Mouse (Mus musculus) embryonic facial prominence, embryonic 13.5 days (tissue): ENCODE measurements around the gene Myl12a. TPM values are rescaled to one million over a fixed set of nuclear protein-coding genes. Genes with fewer than 3 reads are reported as not detected.

ENCODE experiments used
- ATAC-seq: fragments of 200-750 bp; cut with Nextera tagmentation; 2 replicates; pipeline ENCODE4 v1.8.0; 2017; ENCODE audit warnings: low read depth; ENCODE audit not compliant: insufficient number of reproducible peaks, insufficient read depth, low FRiP score, low TSS enrichment
- H3K27ac ChIP-seq: fragments of 300-500 bp; sonication (generic); 2 replicates; pipeline ENCODE4 v1.5.1; 2015; ENCODE audit warnings: moderate library complexity, mild to moderate bottlenecking, inconsistent platforms
- H3K27me3 ChIP-seq: fragments of 300-500 bp; sonication (generic); 2 replicates; pipeline ENCODE4 v1.6.1; 2015; ENCODE audit warnings: mild to moderate bottlenecking, inconsistent platforms
- H3K36me3 ChIP-seq: fragments of 300-500 bp; sonication (generic); 2 replicates; pipeline ENCODE4 v1.6.1; 2015; ENCODE audit warnings: mild to moderate bottlenecking, inconsistent platforms
- H3K4me1 ChIP-seq: fragments of 300-500 bp; sonication (generic); 2 replicates; pipeline ENCODE4 v1.6.1; 2015; ENCODE audit warnings: inconsistent platforms
- H3K4me2 ChIP-seq: fragments of 300-500 bp; sonication (generic); 2 replicates; pipeline ENCODE4 v1.6.1; 2015; ENCODE audit warnings: moderate library complexity, mild to moderate bottlenecking, inconsistent platforms
- H3K4me3 ChIP-seq: fragments of 300-500 bp; sonication (generic); 2 replicates; pipeline ENCODE4 v1.5.1; 2015; ENCODE audit warnings: mild to moderate bottlenecking, inconsistent platforms
- H3K9ac ChIP-seq: fragments of 300-500 bp; sonication (generic); 2 replicates; pipeline ENCODE4 v1.6.1; 2015; ENCODE audit warnings: mild to moderate bottlenecking, inconsistent platforms
- H3K9me3 ChIP-seq: fragments of 300-500 bp; sonication (generic); 2 replicates; pipeline ENCODE4 v1.6.1; 2016; ENCODE audit warnings: inconsistent platforms
- WGBS: fragments of 180-500 bp; shearing (Covaris S2); methylation state at CpG from one replicate; pipeline ENCODE4 v1.1.7; 2015; ENCODE audit warnings: mixed read lengths; 5-methylcytosine and 5-hydroxymethylcytosine counted together
- polyA plus RNA-seq: library from polyadenylated mRNA; unstranded; fragments of >200 nt; fragmentation: Nextera tagmentation; extraction: Ambion mirVana; gene quantifications from 2 replicates; pipeline ENCODE4 v1.2.1, GENCODE M21; 2015

Myl12a gene
- polyA plus RNA-seq, 1 experiment from 2014 or later: 585 TPM

DNA sequence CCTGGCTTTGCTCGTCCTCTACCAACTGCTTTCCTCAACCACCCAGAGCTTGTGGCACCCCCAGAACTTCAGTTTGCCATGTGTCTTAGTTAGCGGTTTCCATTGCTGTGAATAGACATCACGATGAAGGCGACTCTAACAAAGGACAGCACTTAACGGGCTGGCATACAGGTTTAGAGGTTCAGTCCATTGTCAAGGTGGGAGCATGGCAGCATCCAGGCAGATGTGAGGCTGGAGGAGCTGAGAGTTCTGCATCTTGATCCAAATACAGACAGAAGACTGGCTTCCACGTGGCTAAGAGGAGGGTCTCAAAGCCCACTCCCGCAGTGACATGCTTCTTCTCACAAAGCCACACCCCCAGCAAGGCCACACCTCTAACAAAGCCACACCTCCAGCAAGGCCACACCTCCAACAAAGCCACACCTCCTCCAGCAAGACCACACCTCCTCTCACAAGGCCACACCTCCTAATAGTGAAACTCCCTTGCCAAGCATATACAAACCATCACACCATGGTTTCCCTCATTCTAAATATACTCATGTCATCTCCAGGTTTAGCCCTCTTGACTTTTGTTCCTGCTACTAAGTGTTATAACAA, 8.1 kb upstream of the Myl12a start:
- Histone ChIP-seq H3K27ac (no peak overlapping the region), H3K9me3 (no peaks in the 10 kb centered on the region), H3K27me3 (no peaks in the 10 kb centered on the region), H3K4me3 (no peak overlapping the region), H3K9ac (no peak overlapping the region), H3K4me1 (0 out of 2 replicates have a peak, but pooled peaks cover 6% of the 10 kb centered on the region), H3K36me3 (no peaks in the 10 kb centered on the region), H3K4me2 (no peak overlapping the region)
- WGBS: 62% methylated on average over 7 of the region's 7 CpGs
- ATAC-seq: no peak

DNA sequence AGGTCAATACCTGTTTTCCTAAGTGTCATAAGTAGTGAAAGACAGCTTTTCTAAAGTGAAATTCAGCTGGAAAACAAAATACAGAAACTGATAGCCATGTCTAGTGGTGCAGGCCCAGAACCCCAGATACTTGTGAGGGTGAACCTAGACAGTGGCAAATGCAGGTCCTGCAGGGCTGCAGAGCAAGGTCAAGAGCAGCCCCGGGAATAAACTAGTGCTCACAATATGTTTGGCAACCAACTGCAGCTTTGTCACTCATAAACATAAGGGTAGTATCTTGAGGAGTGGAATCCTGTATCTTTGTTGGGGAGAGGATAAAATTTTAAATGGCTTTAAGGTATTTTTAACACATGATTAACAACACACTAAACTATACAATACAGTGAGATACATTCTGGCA, 7.1 kb upstream of the Myl12a start:
- Histone ChIP-seq H3K4me2 (no peak overlapping the region), H3K27me3 (no peaks in the 10 kb centered on the region), H3K4me1 (0 out of 2 replicates have a peak, but pooled peaks cover 2% of the 10 kb centered on the region), H3K27ac (no peak overlapping the region), H3K36me3 (no peaks in the 10 kb centered on the region), H3K9me3 (no peaks in the 10 kb centered on the region), H3K4me3 (no peak overlapping the region), H3K9ac (no peak overlapping the region)
- WGBS: 71% methylated on average over 1 of the region's 1 CpGs
- ATAC-seq: no peak

DNA sequence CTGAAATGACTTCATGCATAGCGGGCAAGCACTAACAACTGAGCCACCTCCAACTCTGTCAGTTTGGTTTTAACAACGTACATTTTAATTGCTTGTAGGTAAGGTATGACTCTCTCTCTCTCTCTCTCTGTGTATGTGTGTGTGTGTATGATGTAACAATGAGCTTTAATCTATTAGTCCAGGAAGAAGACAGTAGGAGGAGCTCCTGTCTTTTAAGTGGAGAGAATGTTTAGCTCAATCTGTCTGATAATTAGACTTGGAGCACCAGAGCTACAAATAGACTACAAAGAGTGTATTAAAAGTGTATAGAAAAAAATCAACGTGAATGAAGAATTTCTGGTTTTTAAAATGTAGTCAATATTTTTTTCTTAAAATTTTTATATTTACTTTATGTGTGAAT, 6.0 kb upstream of the Myl12a start:
- 0 out of 2 replicates have a peak, but pooled peaks cover 3% of the 10 kb centered on the region for H3K9me3 ChIP-seq
- no peaks in the 10 kb centered on the region for H3K27me3 ChIP-seq
- H3K9ac ChIP-seq: no peak overlapping the region
- no peak overlapping the region for H3K4me2 ChIP-seq
- H3K36me3 ChIP-seq: no peaks in the 10 kb centered on the region
- H3K4me3 ChIP-seq: no peak overlapping the region
- H3K4me1 ChIP-seq: peaks cover 3% of the 10 kb centered on the region; the same call in 1 of the 2 replicates
- no peak overlapping the region for H3K27ac ChIP-seq
- no peak for ATAC-seq
- WGBS: 82% methylated on average over 3 of the region's 3 CpGs

DNA sequence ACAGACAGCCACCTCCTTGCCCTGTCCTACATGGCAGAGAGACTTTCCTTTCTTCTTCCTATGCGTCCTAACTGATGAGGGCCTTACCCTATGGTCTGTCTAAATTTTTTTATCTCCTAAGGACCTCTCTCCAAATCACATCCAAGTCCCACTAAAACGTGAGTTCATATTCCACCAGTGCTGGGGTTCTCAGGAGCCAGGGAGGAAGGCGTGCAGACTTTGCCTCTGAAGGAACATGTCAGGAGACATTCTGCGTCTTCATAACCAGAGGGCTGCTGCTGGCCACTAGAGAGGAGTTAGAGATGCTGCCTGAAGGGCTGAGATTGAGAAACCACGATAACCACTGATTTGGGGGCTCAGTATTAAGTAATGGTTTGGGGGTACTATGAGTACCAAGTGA, 4.3 kb upstream of the Myl12a start:
- Histone ChIP-seq H3K9me3 (0 out of 2 replicates have a peak, but pooled peaks cover 3% of the 10 kb centered on the region), H3K36me3 (no peaks in the 10 kb centered on the region), H3K27ac (no peak overlapping the region), H3K4me3 (no peak overlapping the region), H3K9ac (no peak overlapping the region), H3K27me3 (no peaks in the 10 kb centered on the region), H3K4me1 (peaks cover 10% of the 10 kb centered on the region), H3K4me2 (no peak overlapping the region)
- ATAC-seq: no peak
- 83% methylated on average over 5 of the region's 5 CpGs for WGBS

DNA sequence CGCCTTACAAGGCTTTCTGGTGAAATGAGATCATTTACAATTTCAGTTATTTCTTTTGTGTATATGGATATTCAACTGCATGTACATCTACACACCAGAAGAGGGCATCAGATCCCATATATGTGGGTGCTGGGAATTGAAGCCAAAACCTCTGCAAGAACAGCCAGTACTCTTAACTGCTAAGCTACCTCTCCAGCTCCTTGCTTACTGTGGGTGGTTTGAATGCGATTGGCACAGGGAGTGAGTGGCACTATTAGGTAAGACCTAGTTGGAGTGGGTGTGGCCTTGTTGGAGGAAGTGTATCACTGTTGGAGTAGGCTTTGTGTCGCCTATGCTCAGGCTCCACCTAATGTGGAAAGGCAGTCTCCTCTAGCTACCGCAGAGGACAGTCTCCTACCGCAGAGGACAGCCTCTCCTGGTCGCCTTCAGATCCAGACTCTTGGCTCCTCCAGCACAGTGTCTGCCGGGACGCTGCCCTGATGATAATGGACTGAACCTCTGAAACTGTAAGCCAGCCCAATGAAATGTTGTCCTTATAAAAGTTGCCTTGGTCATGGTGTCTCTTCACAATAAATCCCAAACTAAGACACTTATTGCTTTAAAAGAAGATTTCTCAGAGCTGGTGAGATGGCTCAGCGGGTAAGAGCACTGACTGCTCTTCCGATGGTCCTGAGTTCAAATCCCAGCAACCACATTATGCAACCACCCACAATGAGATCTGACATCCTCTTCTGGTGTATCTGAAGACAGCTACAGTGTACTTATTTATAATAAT, 1.7 kb upstream of the Myl12a start:
- H3K27ac ChIP-seq: no peak overlapping the region
- H3K4me2 ChIP-seq: no peak overlapping the region
- no peaks in the 10 kb centered on the region for H3K36me3 ChIP-seq
- H3K9ac ChIP-seq: no peak overlapping the region
- H3K4me3 ChIP-seq: no peak overlapping the region
- no peaks in the 10 kb centered on the region for H3K27me3 ChIP-seq
- H3K4me1 ChIP-seq: peaks cover 24% of the 10 kb centered on the region
- ATAC-seq: no peak
- 0 out of 2 replicates have a peak, but pooled peaks cover 3% of the 10 kb centered on the region for H3K9me3 ChIP-seq
- 93% methylated on average over 10 of the region's 10 CpGs for WGBS

DNA sequence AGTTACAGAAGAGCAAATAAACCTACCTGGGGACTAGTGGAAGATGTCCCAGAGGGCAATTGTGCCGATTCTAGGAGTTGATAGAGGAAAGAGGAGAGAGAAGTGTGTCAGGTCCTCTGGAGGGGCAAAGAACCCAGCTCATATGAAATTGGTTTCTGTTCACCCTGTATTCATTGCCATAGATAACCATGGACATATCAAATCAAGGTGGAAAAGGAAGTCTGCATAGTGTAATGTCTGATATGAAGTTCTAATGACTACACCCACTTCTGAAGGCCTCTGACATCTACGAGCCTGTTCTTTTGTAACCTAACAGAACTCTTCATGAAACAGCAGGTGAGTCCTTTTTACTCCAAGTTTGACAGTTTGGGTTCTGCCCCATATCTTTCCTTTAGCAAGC, 1.0 kb upstream of the Myl12a start:
- no peak for ATAC-seq
- peaks cover 27% of the 10 kb centered on the region for H3K4me1 ChIP-seq
- H3K4me2 ChIP-seq: no peak overlapping the region
- H3K4me3 ChIP-seq: no peak overlapping the region
- no peaks in the 10 kb centered on the region for H3K36me3 ChIP-seq
- no peak overlapping the region for H3K9ac ChIP-seq
- 0 out of 2 replicates have a peak, but pooled peaks cover 3% of the 10 kb centered on the region for H3K9me3 ChIP-seq
- WGBS: 83% methylated on average over 2 of the region's 2 CpGs
- no peak overlapping the region; the same call in 1 of the 2 replicates for H3K27ac ChIP-seq
- H3K27me3 ChIP-seq: no peaks in the 10 kb centered on the region

DNA sequence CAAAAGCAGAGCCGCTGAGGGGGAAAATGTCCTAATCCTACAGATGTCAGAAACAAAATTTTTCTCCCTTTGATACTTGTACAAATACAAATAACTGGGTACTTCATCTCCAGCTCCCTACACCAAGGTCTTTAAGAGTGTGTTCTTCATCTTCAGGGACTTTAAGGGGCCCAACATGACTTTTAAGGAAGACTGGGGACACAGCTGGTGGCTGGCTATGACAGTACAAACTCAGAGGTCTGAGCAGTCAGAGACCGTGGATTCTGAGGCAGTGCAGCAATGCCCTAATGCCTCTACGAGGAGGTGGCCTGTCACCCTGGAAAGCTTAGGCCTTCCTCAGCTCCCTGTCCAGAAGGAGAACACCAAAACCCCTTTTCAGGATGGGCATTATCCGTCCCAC, 434 bp upstream of the Myl12a start:
- H3K36me3 ChIP-seq: no peaks in the 10 kb centered on the region
- H3K9me3 ChIP-seq: 0 out of 2 replicates have a peak, but pooled peaks cover 3% of the 10 kb centered on the region
- peak overlapping the region; percentile 81 for H3K4me3 ChIP-seq
- H3K27me3 ChIP-seq: no peaks in the 10 kb centered on the region
- WGBS: 56% methylated on average over 4 of the region's 4 CpGs
- H3K4me1 ChIP-seq: peaks cover 33% of the 10 kb centered on the region
- H3K27ac ChIP-seq: peak overlapping the region; percentile 100
- no peak for ATAC-seq
- H3K4me2 ChIP-seq: peak overlapping the region; percentile 70
- H3K9ac ChIP-seq: no peak overlapping the region

DNA sequence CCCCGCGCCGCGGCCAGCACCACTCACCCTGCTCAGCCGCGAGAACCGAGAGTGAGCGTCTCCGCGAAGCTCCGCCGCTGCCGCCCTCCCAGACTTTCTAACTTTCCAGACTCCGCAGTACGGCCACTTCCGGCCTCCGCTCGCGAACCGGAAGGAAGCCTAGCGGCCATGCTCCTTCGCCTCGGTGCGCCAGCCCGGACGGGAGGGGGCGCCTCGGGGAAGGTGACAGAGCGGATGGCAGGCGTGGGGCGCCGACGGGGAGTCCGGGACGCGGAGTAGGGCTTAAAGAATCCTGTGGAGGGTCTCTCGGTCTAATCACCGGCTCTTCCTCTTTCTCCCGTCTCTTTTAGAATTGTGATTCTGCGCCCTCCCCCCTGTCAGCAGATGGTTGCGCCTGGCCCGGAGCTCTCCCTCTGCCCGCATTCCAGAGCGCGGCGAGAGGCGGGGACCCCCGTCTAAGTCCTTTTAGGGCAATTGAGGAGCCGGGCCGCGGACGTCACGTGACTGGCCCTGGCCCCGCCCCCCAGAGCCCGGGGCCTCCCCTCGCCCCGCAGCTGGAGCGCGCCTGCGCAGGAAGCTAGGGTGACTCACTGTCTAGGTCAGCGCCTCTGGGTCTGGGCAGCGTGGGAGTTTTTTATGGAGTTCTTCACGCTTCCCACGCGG, 466 bp downstream of the Myl12a start, which contains the start of gene Myom1:
Myom1 (plus strand) TSS at position 553 of the 663 bp plus-strand sequence.
- peak within 1 kb of the TSS; percentile 98 for H3K9ac ChIP-seq
- WGBS: under 1% methylated on average over 65 of the region's 65 CpGs
- H3K9me3 ChIP-seq: 0 out of 2 replicates have a peak, but pooled peaks cover 3% of the 10 kb centered on the region
- H3K4me1 ChIP-seq: peaks cover 37% of the 10 kb centered on the region
- peak within 1 kb of the TSS; percentile 100 for H3K27ac ChIP-seq
- H3K36me3 ChIP-seq: no peaks in the 10 kb centered on the region
- no peaks in the 10 kb centered on the region for H3K27me3 ChIP-seq
- ATAC-seq: peak; percentile 95
- peak within 1 kb of the TSS; percentile 81 for H3K4me3 ChIP-seq
- peak within 1 kb of the TSS; percentile 70 for H3K4me2 ChIP-seq

DNA sequence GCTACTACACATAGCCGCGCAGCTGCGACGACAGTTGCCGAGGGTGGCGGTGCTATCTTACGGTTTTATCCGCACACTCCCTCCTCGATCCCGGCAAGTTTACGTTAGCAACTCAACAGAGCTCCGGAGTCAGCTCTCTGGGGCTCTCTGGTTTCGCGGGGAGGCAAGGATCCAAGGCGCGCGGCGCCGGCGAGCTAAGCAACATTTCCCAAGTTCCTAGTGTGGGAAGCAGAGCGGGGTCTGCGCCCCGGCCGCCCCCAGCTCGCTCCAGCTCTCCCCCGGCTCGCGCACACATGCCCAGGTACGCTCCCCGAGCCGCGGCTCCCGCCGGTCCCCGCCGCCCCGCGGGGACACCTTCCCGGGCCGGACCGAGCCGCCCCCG, 988 bp downstream of the Myl12a start:
- WGBS: under 1% methylated on average over 43 of the region's 43 CpGs
- peak; percentile 71 for ATAC-seq
- H3K27ac ChIP-seq: peak overlapping the region; percentile 100
- 0 out of 2 replicates have a peak, but pooled peaks cover 3% of the 10 kb centered on the region for H3K9me3 ChIP-seq
- H3K4me3 ChIP-seq: peak overlapping the region; percentile 81
- no peaks in the 10 kb centered on the region for H3K27me3 ChIP-seq
- H3K36me3 ChIP-seq: peaks cover under 1% of the 10 kb centered on the region; the same call in 1 of the 2 replicates
- peak overlapping the region; percentile 70 for H3K4me2 ChIP-seq
- H3K9ac ChIP-seq: peak overlapping the region; percentile 98
- H3K4me1 ChIP-seq: peaks cover 37% of the 10 kb centered on the region

DNA sequence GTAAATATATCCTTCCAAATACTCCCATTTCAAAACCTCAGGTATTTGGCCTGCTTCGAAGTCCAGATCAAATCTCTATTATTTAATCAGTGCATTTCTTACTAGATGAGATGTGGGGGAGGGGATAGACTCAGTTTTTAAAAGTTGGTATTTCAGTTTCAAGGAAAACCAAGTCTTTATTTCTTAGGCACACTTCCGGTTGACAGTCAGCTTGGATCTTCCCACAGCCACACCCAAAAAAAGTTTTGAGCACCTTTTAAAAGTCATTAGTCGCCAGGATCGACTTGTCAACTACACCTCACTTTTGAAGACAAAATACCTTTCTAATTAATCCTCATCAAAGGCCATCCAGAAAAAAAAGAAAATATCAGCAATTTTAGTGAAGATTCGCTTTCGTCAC, 1.6 kb downstream of the Myl12a start:
- Histone ChIP-seq H3K4me3 (peak overlapping the region; percentile 81), H3K4me1 (peaks cover 37% of the 10 kb centered on the region), H3K4me2 (peak overlapping the region; percentile 70), H3K9ac (peak overlapping the region; percentile 98), H3K9me3 (0 out of 2 replicates have a peak, but pooled peaks cover 3% of the 10 kb centered on the region), H3K36me3 (peaks cover 6% of the 10 kb centered on the region), H3K27ac (peak overlapping the region; percentile 100), H3K27me3 (no peaks in the 10 kb centered on the region)
- no peak for ATAC-seq
- 7% methylated on average over 6 of the region's 6 CpGs for WGBS

DNA sequence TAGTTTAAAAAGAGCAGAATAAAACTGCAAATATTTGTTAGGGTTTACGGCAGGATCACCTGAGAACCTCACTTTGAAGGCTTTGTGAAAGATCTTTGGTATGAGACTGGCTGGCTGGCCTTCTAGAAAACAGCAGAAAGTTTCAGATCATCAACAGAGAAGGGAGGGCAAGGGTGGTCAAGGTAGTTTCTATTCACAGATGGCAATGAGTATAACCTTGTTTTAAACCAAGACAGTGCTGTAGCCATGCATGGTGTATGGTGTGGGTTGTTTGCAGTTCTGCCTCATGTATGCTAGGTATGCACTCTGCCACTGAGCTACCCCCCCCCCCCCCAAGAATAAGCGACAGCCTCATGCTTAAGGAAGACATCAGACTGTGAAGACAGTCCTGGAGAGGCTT, 2.4 kb downstream of the Myl12a start:
- peaks cover 15% of the 10 kb centered on the region for H3K36me3 ChIP-seq
- H3K27me3 ChIP-seq: no peaks in the 10 kb centered on the region
- H3K4me2 ChIP-seq: peak overlapping the region; percentile 70
- 59% methylated on average over 2 of the region's 2 CpGs for WGBS
- peak overlapping the region; percentile 49; the same call in 1 of the 2 replicates for H3K9ac ChIP-seq
- peak overlapping the region; percentile 81 for H3K4me3 ChIP-seq
- H3K9me3 ChIP-seq: 0 out of 2 replicates have a peak, but pooled peaks cover 3% of the 10 kb centered on the region
- ATAC-seq: no peak
- H3K4me1 ChIP-seq: peaks cover 37% of the 10 kb centered on the region
- H3K27ac ChIP-seq: no peak overlapping the region
